Mouse (Mus musculus) urinary bladder, adult 18-20 months (tissue): ENCODE results near the gene Clpp.

Experiments used
- DNase-seq, 2 experiments: peaks; one replicate each; pipeline ENCODE4 v3.0.0; 2022; ENCODE audit warnings: low spot score in 2 of 2, mixed read lengths in 2 of 2

The Clpp gene

GRCm38 (mm10) chr17:56990115-56990746, at the start of gene Clpp:
Gene Clpp (plus strand): TSS chr17:56990305.
- peak; percentile 91 to 94 for DNase-seq

- DNase-seq, result peak; percentile 33 to 37
Measured at GRCm38 (mm10) chr17:56950915-56951314, 39.2 kb upstream of the Clpp start.

GRCm38 (mm10) chr17:56952639-56953038, 37.5 kb upstream of the Clpp start:
- no peak for DNase-seq

GRCm38 (mm10) chr17:56954871-56955270, 35.2 kb upstream of the Clpp start:
- DNase-seq, result no peak

- no peak for DNase-seq
Measured at GRCm38 (mm10) chr17:56957763-56958429, 32.2 kb upstream of the Clpp start.

GRCm38 (mm10) chr17:56958667-56959066, 31.4 kb upstream of the Clpp start:
- DNase-seq, result no peak

- no peak for DNase-seq
Measured at GRCm38 (mm10) chr17:56961880-56962279, 28.2 kb upstream of the Clpp start.

GRCm38 (mm10) chr17:56962642-56963405, 27.3 kb upstream of the Clpp start:
- DNase-seq, result no peak

GRCm38 (mm10) chr17:56963646-56964045, 26.5 kb upstream of the Clpp start:
- DNase-seq, result no peak

- DNase-seq, result no peak
Measured at GRCm38 (mm10) chr17:56969321-56969720, 20.8 kb upstream of the Clpp start.

GRCm38 (mm10) chr17:56970081-56970480, 20.0 kb upstream of the Clpp start:
- DNase-seq, result no peak

GRCm38 (mm10) chr17:56973956-56974707, 16.0 kb upstream of the Clpp start:
- no peak for DNase-seq

- no peak for DNase-seq
Measured at GRCm38 (mm10) chr17:56974708-56975240, 15.3 kb upstream of the Clpp start.

- no peak for DNase-seq
Measured at GRCm38 (mm10) chr17:56975391-56975790, 14.7 kb upstream of the Clpp start.

GRCm38 (mm10) chr17:56976531-56977390, 13.3 kb upstream of the Clpp start:
- no peak for DNase-seq

- DNase-seq, result no peak
Measured at GRCm38 (mm10) chr17:56979524-56979923, 10.6 kb upstream of the Clpp start.

GRCm38 (mm10) chr17:56981049-56981448, 9.1 kb upstream of the Clpp start:
- DNase-seq, result no peak

GRCm38 (mm10) chr17:56982013-56982412, 8.1 kb upstream of the Clpp start, which contains the start of gene Acer1:
Gene Acer1 (minus strand): TSS chr17:56982126.
- DNase-seq, result no peak

- DNase-seq, result no peak
Measured at GRCm38 (mm10) chr17:56984886-56985285, 5.2 kb upstream of the Clpp start.

GRCm38 (mm10) chr17:56985656-56986055, 4.4 kb upstream of the Clpp start:
- DNase-seq, result no peak
